Mouse (Mus musculus) T-helper 1 cell (primary cell): ENCODE measurements around the gene Xpnpep1.

ENCODE experiments used
- in situ Hi-C: fragments of 300-600 bp; cut with MboI, MseI; formaldehyde crosslinking; loops from one replicate; pipeline ENCODE4 v1.15.1; 2025; ENCODE audit warnings: high pct_unique_total_duplicates

Xpnpep1 gene

GRCm38 (mm10) chr19:53033159-53033943 lies 6.7 kb downstream of the Xpnpep1 start:
- in situ Hi-C loops, result no loop called here

GRCm38 (mm10) chr19:53032647-53033046 lies 7.4 kb downstream of the Xpnpep1 start:
- in situ Hi-C loops, result no loop called here

- in situ Hi-C loops, result no loop called here
These were observed 8.1 kb downstream of the Xpnpep1 start for GRCm38 (mm10) chr19:53031957-53032371.

GRCm38 (mm10) chr19:53030279-53030678 lies 9.7 kb downstream of the Xpnpep1 start:
- in situ Hi-C loops, result no loop called here

- in situ Hi-C loops, result no loop called here
These were observed 10.3 kb downstream of the Xpnpep1 start for GRCm38 (mm10) chr19:53029686-53030085.

- in situ Hi-C loops, result no loop called here
These were observed 11.0 kb downstream of the Xpnpep1 start for GRCm38 (mm10) chr19:53029045-53029444.

GRCm38 (mm10) chr19:53028216-53028615 lies 11.8 kb downstream of the Xpnpep1 start:
- in situ Hi-C loops, result no loop called here

- in situ Hi-C loops, result no loop called here
These were observed 16.8 kb downstream of the Xpnpep1 start for GRCm38 (mm10) chr19:53023189-53023588.

GRCm38 (mm10) chr19:53022037-53022614 lies 17.9 kb downstream of the Xpnpep1 start:
- in situ Hi-C loops, result no loop called here

- in situ Hi-C loops, result no loop called here
These were observed 18.5 kb downstream of the Xpnpep1 start for GRCm38 (mm10) chr19:53021537-53021936.

GRCm38 (mm10) chr19:53019716-53020463 lies 20.1 kb downstream of the Xpnpep1 start:
- in situ Hi-C loops, result no loop called here

- in situ Hi-C loops, result no loop called here
These were observed 22.1 kb downstream of the Xpnpep1 start for GRCm38 (mm10) chr19:53017954-53018353.

GRCm38 (mm10) chr19:53017248-53017647 lies 22.8 kb downstream of the Xpnpep1 start:
- in situ Hi-C loops, result no loop called here

GRCm38 (mm10) chr19:53014910-53015710 lies 24.9 kb downstream of the Xpnpep1 start:
- in situ Hi-C loops, result no loop called here

- in situ Hi-C loops, result no loop called here
These were observed 26.3 kb downstream of the Xpnpep1 start for GRCm38 (mm10) chr19:53013744-53014143.

- in situ Hi-C loops, result no loop called here
These were observed 26.7 kb downstream of the Xpnpep1 start for GRCm38 (mm10) chr19:53013341-53013740.

GRCm38 (mm10) chr19:53010941-53011340 lies 29.1 kb downstream of the Xpnpep1 start:
- in situ Hi-C loops, result no loop called here

- in situ Hi-C loops, result no loop called here
These were observed 31.1 kb downstream of the Xpnpep1 start for GRCm38 (mm10) chr19:53008921-53009320.

- in situ Hi-C loops, result no loop called here
These were observed 31.9 kb downstream of the Xpnpep1 start for GRCm38 (mm10) chr19:53008020-53008705.

GRCm38 (mm10) chr19:53005978-53006377 lies 34.0 kb downstream of the Xpnpep1 start:
- in situ Hi-C loops, result no loop called here
